Mouse (Mus musculus): ENCODE data around the gene Rims4.

DNA sequence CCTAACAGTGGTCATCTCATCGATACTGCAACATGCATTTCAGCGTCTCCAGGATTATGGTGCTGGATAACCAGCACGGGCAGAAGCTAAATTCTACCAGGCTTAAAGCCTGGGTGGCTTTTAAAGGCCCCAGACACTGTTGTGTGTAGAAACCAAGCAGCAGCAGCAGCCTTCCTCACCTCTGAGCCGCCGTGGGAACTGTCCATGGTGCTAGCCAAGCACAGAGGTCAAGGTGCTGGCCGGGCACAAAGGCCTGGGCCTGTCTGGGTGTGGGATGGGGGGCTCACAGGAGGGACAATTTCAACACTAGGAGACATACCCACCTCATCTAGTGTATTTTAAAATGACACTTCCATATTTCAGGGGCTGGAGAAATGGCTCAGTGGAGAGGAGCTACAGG, 29.1 kb downstream of the Rims4 start:
- TF ChIP-seq POLR2A (IDR thresholded peaks at IDR 0.05; ENCODE audit: borderline replicate concordance, extremely low read depth, insufficient read depth, insufficient read length, poor library complexity, severe bottlenecking) (no peak), CTCF (IDR thresholded peaks at IDR 0.05; ENCODE audit: borderline replicate concordance, extremely low read depth, insufficient read depth, insufficient read length) (no peak)

Data from brain, embryonic 14.5 days (tissue).